Mouse (Mus musculus) testis, adult 2 months (tissue): ENCODE measurements around the gene Adra2b.

Experiments
- CTCF ChIP-seq: fragments of 200-500 bp; IDR thresholded peaks from 2 replicates; pipeline ENCODE4 v1.5.1; 2012; ENCODE audit warnings: low read depth, mild to moderate bottlenecking, inconsistent platforms, low read length, moderate library complexity; ENCODE audit not compliant: control insufficient read depth, insufficient read depth, insufficient replicate concordance
- POLR2A ChIP-seq: fragments of 200-500 bp; IDR thresholded peaks from 2 replicates; pipeline ENCODE4 v1.6.1; 2012; ENCODE audit warnings: low read depth, mild to moderate bottlenecking, inconsistent platforms, low read length, moderate library complexity; ENCODE audit not compliant: control insufficient read depth

DNA sequence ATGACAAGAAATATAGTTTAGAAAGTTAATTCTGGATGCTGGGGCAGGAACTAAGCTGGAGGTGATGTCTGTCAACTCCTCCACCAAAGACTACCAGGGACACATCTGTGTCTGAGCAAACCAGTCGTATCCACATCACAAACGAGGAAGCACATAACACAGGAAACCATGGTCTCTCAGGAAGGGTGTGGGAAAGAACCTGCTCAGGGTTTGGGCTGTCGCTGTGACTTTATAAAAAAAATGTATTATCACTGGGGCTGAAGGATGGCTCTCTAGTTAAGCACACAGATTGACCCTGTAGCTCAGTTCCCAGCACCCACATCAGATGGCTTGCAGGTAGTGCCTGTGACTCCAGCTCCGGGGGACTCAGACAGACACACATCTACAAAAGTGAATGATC is 43.9 kb upstream of the Adra2b start:
- no peak for TF ChIP-seq CTCF
- no peak for TF ChIP-seq POLR2A
